Mouse (Mus musculus): Measurements from ENCODE around the gene Maco1. TPM values are rescaled to one million over a fixed set of nuclear protein-coding genes. Genes with fewer than 3 reads are reported as not detected.

Maco1 gene
- polyA plus RNA-seq, 1 experiment from 2014 or later = 93.2 TPM

GRCm38 (mm10) chr4:134754371-134754770 lies 98.8 kb downstream of the Maco1 start:
- Histone ChIP-seq H3K27me3 (ENCODE audit: control insufficient read depth, insufficient read depth, low read length) (no peaks in the 10 kb centered on the region), H3K4me2 (replicated peaks) (no peak overlapping the region), H3K9me3 (ENCODE audit: control insufficient read depth, low read length) (no peaks in the 10 kb centered on the region), H3K36me3 (replicated peaks; ENCODE audit: control insufficient read depth, insufficient read depth) (no peaks in the 10 kb centered on the region), H3K4me3 (replicated peaks; ENCODE audit: low read length) (no peak overlapping the region), H3K9ac (no peak overlapping the region), H3K4me1 (replicated peaks; ENCODE audit: control insufficient read depth, insufficient read depth, low read length) (peaks cover 9% of the 10 kb centered on the region), H3K27ac (0 out of 2 replicates have a peak overlapping the region, but pooled peaks have one; percentile 26)
- ATAC-seq (ENCODE audit: low FRiP score) = no peak
- 47% methylated on average over 10 of the region's 10 CpGs for WGBS
- no peak for DNase-seq (ENCODE audit: low spot score)

GRCm38 (mm10) chr4:134753516-134754261 lies 99.5 kb downstream of the Maco1 start:
- Histone ChIP-seq H3K9me3 (ENCODE audit: control insufficient read depth, low read length) (no peaks in the 10 kb centered on the region), H3K4me3 (replicated peaks; ENCODE audit: low read length) (no peak overlapping the region), H3K27me3 (ENCODE audit: control insufficient read depth, insufficient read depth, low read length) (no peaks in the 10 kb centered on the region), H3K36me3 (replicated peaks; ENCODE audit: control insufficient read depth, insufficient read depth) (no peaks in the 10 kb centered on the region), H3K4me1 (replicated peaks; ENCODE audit: control insufficient read depth, insufficient read depth, low read length) (peaks cover 9% of the 10 kb centered on the region), H3K27ac (0 out of 2 replicates have a peak overlapping the region, but pooled peaks have one; percentile 26), H3K4me2 (replicated peaks) (no peak overlapping the region), H3K9ac (no peak overlapping the region)
- DNase-seq (ENCODE audit: low spot score) (no peak), ATAC-seq (ENCODE audit: low FRiP score) (no peak)
- 39% methylated on average over 17 of the region's 17 CpGs for WGBS

- no peaks in the 10 kb centered on the region for H3K36me3 ChIP-seq (replicated peaks; ENCODE audit: control insufficient read depth, insufficient read depth)
- H3K27ac ChIP-seq = no peak overlapping the region
- no peak for DNase-seq (ENCODE audit: low spot score)
- H3K4me2 ChIP-seq (replicated peaks) = no peak overlapping the region
- WGBS = 50% methylated on average over 11 of the region's 11 CpGs
- no peak for ATAC-seq (ENCODE audit: low FRiP score)
- no peaks in the 10 kb centered on the region for H3K27me3 ChIP-seq (ENCODE audit: control insufficient read depth, insufficient read depth, low read length)
- H3K4me3 ChIP-seq (replicated peaks; ENCODE audit: low read length) = no peak overlapping the region
- no peak overlapping the region for H3K9ac ChIP-seq
- no peaks in the 10 kb centered on the region for H3K9me3 ChIP-seq (ENCODE audit: control insufficient read depth, low read length)
- H3K4me1 ChIP-seq (replicated peaks; ENCODE audit: control insufficient read depth, insufficient read depth, low read length) = peaks cover 9% of the 10 kb centered on the region
Observed at GRCm38 (mm10) chr4:134752911-134753426, 100.2 kb downstream of the Maco1 start.

Other genes starting within 250 kb of the Maco1 start
- 7.1 and 7.2 TPM in 2 replicates for gene Man1c1, start 149.1 kb downstream of the Maco1 start, polyA plus RNA-seq (2014; fragmentation: Nextera tagmentation; extraction: Ambion mirVana)
- gene Ldlrap1, start 85.3 kb downstream of the Maco1 start, polyA plus RNA-seq (2014; fragmentation: Nextera tagmentation; extraction: Ambion mirVana) = 2.3 and 2.7 TPM in 2 replicates
- 0.75 and 1.4 TPM in 2 replicates for gene Rhd, start 11.2 kb upstream of the Maco1 start, polyA plus RNA-seq (2014; fragmentation: Nextera tagmentation; extraction: Ambion mirVana)
- 197 and 203 TPM in 2 replicates for gene Tmem50a, start 61.7 kb upstream of the Maco1 start, polyA plus RNA-seq (2014; fragmentation: Nextera tagmentation; extraction: Ambion mirVana)
- gene Rsrp1, start 70.2 kb upstream of the Maco1 start, polyA plus RNA-seq (2014; fragmentation: Nextera tagmentation; extraction: Ambion mirVana) = 405 and 417 TPM in 2 replicates
- 47.7 and 50.2 TPM in 2 replicates for gene Syf2, start 77.6 kb upstream of the Maco1 start, polyA plus RNA-seq (2014; fragmentation: Nextera tagmentation; extraction: Ambion mirVana)